Mouse (Mus musculus): ENCODE measurements at regions not wholly inside any gene's neighbourhood (a gene's known extent, or its start where the extent isn't known, plus 50 kb on each side); places are given as distances from the start of the nearest gene placed in this dataset.

DNA sequence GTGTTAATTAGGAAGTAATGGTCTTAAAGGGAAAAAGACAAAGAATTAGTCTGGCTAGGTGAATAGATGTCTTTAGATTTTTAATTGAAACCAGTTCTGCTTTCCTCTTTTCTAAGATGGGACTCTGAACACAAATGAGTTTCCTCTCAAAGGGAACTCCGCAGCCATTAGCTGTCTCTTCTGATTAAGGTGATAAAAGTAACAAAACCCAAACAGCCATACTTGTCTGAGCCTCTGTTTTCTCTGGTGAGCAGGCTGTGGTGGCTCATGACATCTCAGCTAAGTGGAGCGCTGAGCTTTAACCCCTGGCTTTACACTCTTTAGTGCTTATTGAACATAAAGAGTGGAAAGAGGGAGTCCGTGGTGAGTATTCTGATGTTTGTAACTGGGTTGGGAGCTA is 565.7 kb downstream of the Rnf144b start:
- Histone ChIP-seq H3K4me1 (ENCODE audit: insufficient read depth) (no peaks in the 10 kb centered on the region), H3K36me3 (ENCODE audit: insufficient read depth) (no peaks in the 10 kb centered on the region), H3K9me3 (ENCODE audit: low read depth, low read length) (no peaks in the 10 kb centered on the region), H3K9ac (no peak overlapping the region), H3K4me2 (no peak overlapping the region), H3K4me3 (ENCODE audit: low read depth, low read length) (no peak overlapping the region), H3K27me3 (ENCODE audit: insufficient read depth, low read length) (no peaks in the 10 kb centered on the region), H3K27ac (ENCODE audit: low read depth) (no peak overlapping the region)
- DNase-seq = no peak
- no peak for TF ChIP-seq CTCF (IDR thresholded peaks at IDR 0.05; ENCODE audit: low read depth)
- ATAC-seq (ENCODE audit: insufficient read depth) = no peak
- WGBS = 69% methylated on average over 3 of the region's 3 CpGs

DNA sequence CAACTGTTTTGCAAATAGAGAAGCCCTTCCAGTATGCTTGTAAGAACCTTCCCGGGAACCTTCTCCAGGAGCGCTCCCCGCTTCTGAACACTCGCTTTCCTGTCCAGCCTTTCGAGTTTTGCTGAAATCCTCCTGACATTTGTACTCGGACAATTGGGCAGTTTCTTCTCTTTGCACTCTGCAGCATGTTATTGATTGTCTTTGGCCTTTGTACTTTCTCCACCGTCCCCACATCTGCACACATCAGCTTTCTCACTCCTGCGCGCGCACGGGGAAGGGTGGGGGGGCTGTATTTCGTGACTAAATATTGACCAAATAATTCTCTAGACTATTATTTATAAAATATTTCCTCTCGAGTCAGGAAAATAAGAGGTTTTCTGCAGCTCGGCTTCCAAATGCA is 567.2 kb upstream of the Id4 start:
- no peak for DNase-seq
- no peak for TF ChIP-seq CTCF (IDR thresholded peaks at IDR 0.05; ENCODE audit: low read depth)
- Histone ChIP-seq H3K4me1 (ENCODE audit: insufficient read depth) (no peaks in the 10 kb centered on the region), H3K9ac (no peak overlapping the region), H3K9me3 (ENCODE audit: low read depth, low read length) (no peaks in the 10 kb centered on the region), H3K27ac (ENCODE audit: low read depth) (no peak overlapping the region), H3K4me2 (no peak overlapping the region), H3K27me3 (ENCODE audit: insufficient read depth, low read length) (no peaks in the 10 kb centered on the region), H3K4me3 (ENCODE audit: low read depth, low read length) (no peak overlapping the region), H3K36me3 (ENCODE audit: insufficient read depth) (no peaks in the 10 kb centered on the region)
- 69% methylated on average over 14 of the region's 14 CpGs for WGBS
- no peak for ATAC-seq (ENCODE audit: insufficient read depth)

DNA sequence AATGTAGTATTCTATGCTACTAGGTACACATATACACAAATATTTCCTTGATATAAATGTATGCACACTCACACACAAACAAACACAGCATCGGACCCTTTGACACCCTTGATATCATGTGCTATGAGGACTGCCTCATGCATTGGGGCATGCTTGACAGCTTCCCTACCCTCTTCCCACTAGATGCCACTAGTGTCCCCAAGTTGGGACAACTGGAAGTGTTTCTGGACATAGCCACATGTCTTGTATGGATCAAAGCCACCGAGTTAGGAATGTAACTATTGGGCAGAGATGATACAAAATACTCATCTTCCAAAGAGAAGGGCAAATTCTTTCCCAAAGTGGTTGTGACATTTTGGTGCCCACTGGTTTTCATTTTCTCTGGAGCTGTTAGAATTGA is 565.2 kb upstream of the Id4 start:
- no peak overlapping the region for H3K9ac ChIP-seq
- H3K4me3 ChIP-seq (ENCODE audit: low read depth, low read length) = no peak overlapping the region
- WGBS = 82% methylated on average over 2 of the region's 2 CpGs
- no peaks in the 10 kb centered on the region for H3K4me1 ChIP-seq (ENCODE audit: insufficient read depth)
- H3K36me3 ChIP-seq (ENCODE audit: insufficient read depth) = no peaks in the 10 kb centered on the region
- no peaks in the 10 kb centered on the region for H3K27me3 ChIP-seq (ENCODE audit: insufficient read depth, low read length)
- no peak overlapping the region for H3K27ac ChIP-seq (ENCODE audit: low read depth)
- DNase-seq (peak; percentile 28), ATAC-seq (ENCODE audit: insufficient read depth) (no peak)
- TF ChIP-seq CTCF (IDR thresholded peaks at IDR 0.05; ENCODE audit: low read depth) = peak; percentile 41
- H3K4me2 ChIP-seq = no peak overlapping the region
- H3K9me3 ChIP-seq (ENCODE audit: low read depth, low read length) = no peaks in the 10 kb centered on the region

DNA sequence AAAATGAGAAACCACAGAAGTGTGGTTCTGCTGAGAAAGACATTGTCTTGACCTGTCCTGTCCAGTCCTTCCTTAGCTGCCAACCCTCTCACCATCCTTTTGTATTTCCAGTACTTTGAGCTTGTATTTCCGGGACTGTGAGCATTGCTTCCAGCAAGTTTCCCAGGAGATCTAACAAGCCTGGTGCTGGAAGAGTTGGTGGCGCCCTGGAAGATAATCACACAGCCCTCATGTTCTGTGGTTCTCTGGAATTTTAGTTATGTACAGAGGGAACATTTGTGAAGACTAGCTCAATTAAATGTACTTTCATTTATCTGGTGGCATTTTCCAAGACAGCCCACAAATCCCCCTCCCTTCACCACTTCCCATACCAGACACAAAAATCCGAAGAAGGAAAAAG is 560.5 kb upstream of the Id4 start:
- ATAC-seq (ENCODE audit: insufficient read depth) (no peak), DNase-seq (no peak)
- H3K4me1 ChIP-seq (ENCODE audit: insufficient read depth) = no peaks in the 10 kb centered on the region
- no peaks in the 10 kb centered on the region for H3K9me3 ChIP-seq (ENCODE audit: low read depth, low read length)
- no peak overlapping the region for H3K4me2 ChIP-seq
- WGBS = 62% methylated on average over 3 of the region's 3 CpGs
- H3K4me3 ChIP-seq (ENCODE audit: low read depth, low read length) = no peak overlapping the region
- no peak overlapping the region for H3K9ac ChIP-seq
- no peaks in the 10 kb centered on the region for H3K36me3 ChIP-seq (ENCODE audit: insufficient read depth)
- no peak overlapping the region for H3K27ac ChIP-seq (ENCODE audit: low read depth)
- no peaks in the 10 kb centered on the region for H3K27me3 ChIP-seq (ENCODE audit: insufficient read depth, low read length)
- no peak for TF ChIP-seq CTCF (IDR thresholded peaks at IDR 0.05; ENCODE audit: low read depth)

DNA sequence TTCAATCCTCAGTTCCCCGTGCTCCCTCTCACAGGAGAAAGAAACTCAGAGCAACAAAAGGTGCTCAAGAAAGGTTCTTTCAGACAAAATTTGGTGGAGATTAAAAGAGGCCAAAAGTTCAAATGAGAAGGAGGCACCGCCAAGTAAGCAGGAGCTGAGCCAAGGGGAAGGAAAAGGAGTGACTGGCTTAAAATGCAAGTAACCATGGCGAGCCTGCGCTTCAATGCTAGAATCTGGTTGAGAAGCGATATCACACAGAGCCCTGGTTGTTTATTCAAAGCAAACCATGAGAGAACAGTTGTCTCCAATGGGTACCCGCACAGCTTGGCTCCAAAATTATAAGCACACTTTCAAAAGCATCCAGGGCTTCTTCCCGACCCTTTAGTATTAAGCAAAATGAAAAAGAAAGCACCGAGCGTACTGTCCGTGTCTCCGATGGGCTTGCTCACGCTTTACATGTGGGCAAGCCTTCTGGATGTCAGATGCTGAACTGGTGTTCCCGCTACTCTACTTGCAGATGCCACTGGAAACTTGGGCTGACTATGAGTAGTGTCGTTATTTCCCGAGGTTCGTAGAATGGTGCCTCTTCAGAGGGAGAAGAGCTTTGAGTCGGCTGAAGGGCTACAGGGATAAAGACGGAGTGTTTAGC is 552.9 kb upstream of the Id4 start:
- H3K4me1 ChIP-seq (ENCODE audit: insufficient read depth) = no peaks in the 10 kb centered on the region
- no peaks in the 10 kb centered on the region for H3K9me3 ChIP-seq (ENCODE audit: low read depth, low read length)
- no peak overlapping the region for H3K4me2 ChIP-seq
- no peak overlapping the region for H3K4me3 ChIP-seq (ENCODE audit: low read depth, low read length)
- no peaks in the 10 kb centered on the region for H3K27me3 ChIP-seq (ENCODE audit: insufficient read depth, low read length)
- ATAC-seq (ENCODE audit: insufficient read depth) (no peak), DNase-seq (peak; percentile 9)
- H3K36me3 ChIP-seq (ENCODE audit: insufficient read depth) = no peaks in the 10 kb centered on the region
- no peak overlapping the region for H3K9ac ChIP-seq
- WGBS = 84% methylated on average over 18 of the region's 18 CpGs
- no peak overlapping the region for H3K27ac ChIP-seq (ENCODE audit: low read depth)
- TF ChIP-seq CTCF (IDR thresholded peaks at IDR 0.05; ENCODE audit: low read depth) = no peak

DNA sequence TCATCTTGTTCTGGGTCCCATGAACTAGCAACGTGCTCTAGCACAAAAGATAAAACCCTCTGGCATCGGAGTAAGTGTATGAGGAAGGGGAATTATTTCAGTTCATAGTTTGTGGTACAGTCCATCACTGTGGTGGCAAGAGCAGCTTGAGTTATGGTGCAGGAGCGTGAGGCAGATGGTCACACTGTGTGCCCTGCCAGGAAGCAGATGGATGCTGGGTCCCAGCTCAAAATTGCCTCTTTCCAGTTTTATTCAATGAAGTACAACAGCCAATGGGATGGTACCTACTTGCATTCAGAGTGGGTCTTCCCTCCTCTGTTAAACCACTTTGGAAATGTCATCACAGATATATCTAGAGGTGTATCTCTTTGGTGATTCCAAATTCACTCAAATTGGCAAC is 551.7 kb upstream of the Id4 start:
- Histone ChIP-seq H3K9ac (no peak overlapping the region), H3K4me2 (no peak overlapping the region), H3K4me1 (ENCODE audit: insufficient read depth) (no peaks in the 10 kb centered on the region), H3K27ac (ENCODE audit: low read depth) (no peak overlapping the region), H3K9me3 (ENCODE audit: low read depth, low read length) (no peaks in the 10 kb centered on the region), H3K27me3 (ENCODE audit: insufficient read depth, low read length) (no peaks in the 10 kb centered on the region), H3K4me3 (ENCODE audit: low read depth, low read length) (no peak overlapping the region), H3K36me3 (ENCODE audit: insufficient read depth) (no peaks in the 10 kb centered on the region)
- no peak for ATAC-seq (ENCODE audit: insufficient read depth)
- DNase-seq = no peak
- no peak for TF ChIP-seq CTCF (IDR thresholded peaks at IDR 0.05; ENCODE audit: low read depth)
- 80% methylated on average over 3 of the region's 3 CpGs for WGBS

DNA sequence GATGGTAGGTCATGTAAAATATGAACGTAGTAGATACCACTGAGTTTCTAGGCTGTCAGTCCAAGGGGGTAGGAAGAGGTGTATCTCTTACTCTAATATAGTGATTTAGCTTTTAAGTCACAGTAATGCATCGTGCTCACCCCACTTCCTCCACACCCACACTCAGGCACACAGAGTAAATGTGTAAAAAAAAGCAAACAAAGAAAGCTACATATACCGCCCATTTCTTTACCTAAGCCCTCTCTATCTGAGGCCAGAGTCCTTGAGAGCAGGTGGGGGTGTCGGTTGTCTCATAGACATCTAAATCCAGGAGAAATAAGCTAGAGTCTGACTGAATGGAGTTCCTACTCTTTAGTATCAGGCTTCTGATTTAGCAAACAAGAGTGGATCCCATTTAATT is 548.5 kb upstream of the Id4 start:
- Histone ChIP-seq H3K9me3 (ENCODE audit: low read depth, low read length) (no peaks in the 10 kb centered on the region), H3K4me3 (ENCODE audit: low read depth, low read length) (no peak overlapping the region), H3K27me3 (ENCODE audit: insufficient read depth, low read length) (no peaks in the 10 kb centered on the region), H3K9ac (no peak overlapping the region), H3K36me3 (ENCODE audit: insufficient read depth) (no peaks in the 10 kb centered on the region), H3K27ac (ENCODE audit: low read depth) (no peak overlapping the region), H3K4me1 (ENCODE audit: insufficient read depth) (no peaks in the 10 kb centered on the region), H3K4me2 (no peak overlapping the region)
- TF ChIP-seq CTCF (IDR thresholded peaks at IDR 0.05; ENCODE audit: low read depth) = no peak
- ATAC-seq (ENCODE audit: insufficient read depth) (no peak), DNase-seq (peak; percentile 8)
- WGBS = 54% methylated on average over 4 of the region's 4 CpGs

DNA sequence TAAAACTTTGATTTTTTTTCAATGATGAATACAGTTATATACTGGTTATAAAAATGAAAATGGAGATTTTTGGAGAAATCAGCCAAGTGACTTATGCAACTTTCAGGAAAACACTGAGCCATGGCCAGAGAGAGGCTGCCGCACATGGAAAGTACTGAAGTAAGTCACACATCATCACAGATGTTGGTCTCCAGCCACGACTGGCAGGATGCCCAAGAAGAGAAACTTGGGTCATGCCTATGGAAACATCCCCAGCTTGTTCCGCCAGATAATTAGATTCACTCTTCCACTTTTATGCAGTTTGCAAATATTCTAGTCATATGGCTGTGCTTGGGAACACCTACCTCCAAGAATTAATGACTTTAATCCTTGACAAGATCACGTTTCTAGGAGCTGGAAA is 544.8 kb upstream of the Id4 start:
- H3K27ac ChIP-seq (ENCODE audit: low read depth) = no peak overlapping the region
- H3K4me3 ChIP-seq (ENCODE audit: low read depth, low read length) = no peak overlapping the region
- H3K36me3 ChIP-seq (ENCODE audit: insufficient read depth) = no peaks in the 10 kb centered on the region
- no peak for TF ChIP-seq CTCF (IDR thresholded peaks at IDR 0.05; ENCODE audit: low read depth)
- H3K4me2 ChIP-seq = no peak overlapping the region
- H3K4me1 ChIP-seq (ENCODE audit: insufficient read depth) = no peaks in the 10 kb centered on the region
- DNase-seq = peak; percentile 96
- no peaks in the 10 kb centered on the region for H3K9me3 ChIP-seq (ENCODE audit: low read depth, low read length)
- no peak overlapping the region for H3K9ac ChIP-seq
- ATAC-seq (ENCODE audit: insufficient read depth) = peak; percentile 89
- no peaks in the 10 kb centered on the region for H3K27me3 ChIP-seq (ENCODE audit: insufficient read depth, low read length)
- WGBS = 35% methylated on average over 4 of the region's 4 CpGs

All from lung, embryonic 14.5 days (tissue).